Mouse (Mus musculus) forebrain, embryonic 12.5 days (tissue): ENCODE data around the gene Dab2. TPM values are rescaled to one million over a fixed set of nuclear protein-coding genes. Genes with fewer than 3 reads are reported as not detected.

Source experiments
- ATAC-seq: fragments of 200-750 bp; cut with Nextera tagmentation; 2 replicates; pipeline ENCODE4 v1.8.0; 2017; ENCODE audit warnings: moderate TSS enrichment; ENCODE audit not compliant: low FRiP score
- H3K27ac ChIP-seq: fragments of 300-500 bp; sonication (generic); 2 replicates; pipeline ENCODE4 v1.5.1; 2016; ENCODE audit warnings: mild to moderate bottlenecking
- H3K27me3 ChIP-seq: fragments of 300-500 bp; sonication (generic); 2 replicates; pipeline ENCODE4 v1.6.1; 2016; ENCODE audit warnings: mild to moderate bottlenecking
- H3K36me3 ChIP-seq: fragments of 300-500 bp; sonication (generic); replicated peaks from 2 replicates; pipeline ENCODE4 v1.6.1; 2016; ENCODE audit warnings: mild to moderate bottlenecking
- H3K4me1 ChIP-seq: fragments of 300-500 bp; sonication (generic); 2 replicates; pipeline ENCODE4 v1.6.1; 2016
- H3K4me2 ChIP-seq: fragments of 300-500 bp; sonication (generic); 2 replicates; pipeline ENCODE4 v1.6.1; 2016; ENCODE audit warnings: mild to moderate bottlenecking, moderate library complexity
- H3K4me3 ChIP-seq: fragments of 300-500 bp; sonication (generic); replicated peaks from 2 replicates; pipeline ENCODE4 v1.5.1; 2016; ENCODE audit warnings: mild to moderate bottlenecking
- H3K9ac ChIP-seq: fragments of 300-500 bp; sonication (generic); 2 replicates; pipeline ENCODE4 v1.6.1; 2016; ENCODE audit warnings: mild to moderate bottlenecking
- H3K9me3 ChIP-seq: fragments of 300-500 bp; sonication (generic); 2 replicates; pipeline ENCODE4 v1.6.1; 2016
- WGBS: fragments of 180-500 bp; shearing (Covaris S2); methylation state at CpG from one replicate; pipeline ENCODE4 v1.1.7; 2016; 5-methylcytosine and 5-hydroxymethylcytosine counted together
- polyA plus RNA-seq: library from polyadenylated mRNA; unstranded; fragments of >200 nt; fragmentation: Nextera tagmentation; extraction: Ambion mirVana; gene quantifications from 2 replicates; pipeline ENCODE4 v1.2.1, GENCODE M21; 2016

Dab2 gene
- polyA plus RNA-seq, 1 experiment from 2014 or later: 37.4 TPM

GRCm38 (mm10) chr15:6302219-6302618, 2.6 kb downstream of the Dab2 start:
- Histone ChIP-seq H3K27me3 (no peaks in the 10 kb centered on the region), H3K4me1 (no peaks in the 10 kb centered on the region)
- WGBS: 89% methylated on average over 4 of the region's 4 CpGs

GRCm38 (mm10) chr15:6303822-6304221, 4.2 kb downstream of the Dab2 start:
- WGBS: 80% methylated on average over 2 of the region's 2 CpGs
- Histone ChIP-seq H3K9me3 (no peaks in the 10 kb centered on the region), H3K4me2 (no peak overlapping the region), H3K4me3 (no peak overlapping the region), H3K9ac (no peak overlapping the region), H3K27me3 (no peaks in the 10 kb centered on the region), H3K36me3 (no peaks in the 10 kb centered on the region), H3K27ac (no peak overlapping the region), H3K4me1 (no peaks in the 10 kb centered on the region)
- ATAC-seq: no peak

More at GRCm38 (mm10) chr15:6302219-6302618, 2.6 kb downstream of the Dab2 start:
- Histone ChIP-seq H3K27ac (no peak overlapping the region), H3K9me3 (no peaks in the 10 kb centered on the region), H3K9ac (no peak overlapping the region), H3K4me3 (no peak overlapping the region), H3K36me3 (no peaks in the 10 kb centered on the region), H3K4me2 (no peak overlapping the region)
- ATAC-seq: no peak

- Histone ChIP-seq H3K9me3 (no peaks in the 10 kb centered on the region), H3K4me3 (no peak overlapping the region), H3K9ac (no peak overlapping the region), H3K4me1 (no peaks in the 10 kb centered on the region), H3K27ac (no peak overlapping the region), H3K36me3 (no peaks in the 10 kb centered on the region), H3K4me2 (no peak overlapping the region), H3K27me3 (no peaks in the 10 kb centered on the region)
- no peak for ATAC-seq
- WGBS: 94% methylated on average over 3 of the region's 3 CpGs
Observed at GRCm38 (mm10) chr15:6309633-6310032, 10.0 kb downstream of the Dab2 start.

- Histone ChIP-seq H3K4me2 (no peak overlapping the region), H3K36me3 (no peaks in the 10 kb centered on the region), H3K9me3 (no peaks in the 10 kb centered on the region), H3K27me3 (no peaks in the 10 kb centered on the region), H3K9ac (no peak overlapping the region), H3K27ac (no peak overlapping the region), H3K4me3 (no peak overlapping the region), H3K4me1 (no peaks in the 10 kb centered on the region)
- WGBS: 89% methylated on average over 4 of the region's 4 CpGs
- no peak for ATAC-seq
Observed at GRCm38 (mm10) chr15:6310417-6310816, 10.8 kb downstream of the Dab2 start.

GRCm38 (mm10) chr15:6312396-6312795, 12.8 kb downstream of the Dab2 start:
- WGBS: 96% methylated on average over 3 of the region's 3 CpGs
- Histone ChIP-seq H3K36me3 (no peaks in the 10 kb centered on the region), H3K4me3 (no peak overlapping the region), H3K4me2 (no peak overlapping the region), H3K27ac (no peak overlapping the region), H3K9me3 (no peaks in the 10 kb centered on the region), H3K4me1 (no peaks in the 10 kb centered on the region), H3K9ac (no peak overlapping the region), H3K27me3 (no peaks in the 10 kb centered on the region)
- no peak for ATAC-seq

- Histone ChIP-seq H3K36me3 (no peaks in the 10 kb centered on the region), H3K9me3 (no peaks in the 10 kb centered on the region), H3K4me3 (no peak overlapping the region), H3K27ac (no peak overlapping the region), H3K9ac (no peak overlapping the region), H3K4me2 (no peak overlapping the region), H3K4me1 (no peaks in the 10 kb centered on the region), H3K27me3 (no peaks in the 10 kb centered on the region)
- ATAC-seq: no peak
- 92% methylated on average over 6 of the region's 6 CpGs for WGBS
Observed at GRCm38 (mm10) chr15:6319352-6319751, 19.8 kb downstream of the Dab2 start.

GRCm38 (mm10) chr15:6320501-6320900, 20.9 kb downstream of the Dab2 start:
- WGBS: 59% methylated on average over 5 of the region's 5 CpGs
- H3K9me3 ChIP-seq: no peaks in the 10 kb centered on the region
- ATAC-seq: no peak
- H3K9ac ChIP-seq: no peak overlapping the region
- H3K27ac ChIP-seq: no peak overlapping the region
- H3K4me3 ChIP-seq: no peak overlapping the region
- no peaks in the 10 kb centered on the region for H3K27me3 ChIP-seq
- no peaks in the 10 kb centered on the region for H3K4me1 ChIP-seq
- H3K4me2 ChIP-seq: no peak overlapping the region
- H3K36me3 ChIP-seq: no peaks in the 10 kb centered on the region

GRCm38 (mm10) chr15:6321263-6321662, 21.7 kb downstream of the Dab2 start:
- H3K4me2 ChIP-seq: no peak overlapping the region
- H3K27me3 ChIP-seq: no peaks in the 10 kb centered on the region
- no peaks in the 10 kb centered on the region for H3K4me1 ChIP-seq
- H3K9ac ChIP-seq: no peak overlapping the region
- H3K9me3 ChIP-seq: no peaks in the 10 kb centered on the region
- ATAC-seq: no peak
- H3K27ac ChIP-seq: no peak overlapping the region
- 81% methylated on average over 4 of the region's 4 CpGs for WGBS
- no peak overlapping the region for H3K4me3 ChIP-seq
- no peaks in the 10 kb centered on the region for H3K36me3 ChIP-seq

- no peaks in the 10 kb centered on the region for H3K27me3 ChIP-seq
- H3K4me3 ChIP-seq: no peak overlapping the region
- WGBS: 53% methylated on average over 5 of the region's 5 CpGs
- H3K9me3 ChIP-seq: no peaks in the 10 kb centered on the region
- no peak overlapping the region for H3K9ac ChIP-seq
- H3K4me1 ChIP-seq: no peaks in the 10 kb centered on the region
- no peak overlapping the region for H3K27ac ChIP-seq
- H3K4me2 ChIP-seq: no peak overlapping the region
- ATAC-seq: no peak
- H3K36me3 ChIP-seq: no peaks in the 10 kb centered on the region
Observed at GRCm38 (mm10) chr15:6322311-6322710, 22.7 kb downstream of the Dab2 start.

GRCm38 (mm10) chr15:6323577-6323976, 24.0 kb downstream of the Dab2 start:
- no peaks in the 10 kb centered on the region for H3K36me3 ChIP-seq
- WGBS: 85% methylated on average over 7 of the region's 7 CpGs
- H3K9me3 ChIP-seq: no peaks in the 10 kb centered on the region
- no peak overlapping the region for H3K27ac ChIP-seq
- H3K4me3 ChIP-seq: no peak overlapping the region
- no peaks in the 10 kb centered on the region for H3K27me3 ChIP-seq
- H3K4me2 ChIP-seq: no peak overlapping the region
- no peak overlapping the region for H3K9ac ChIP-seq
- ATAC-seq: no peak
- no peaks in the 10 kb centered on the region for H3K4me1 ChIP-seq

GRCm38 (mm10) chr15:6325443-6325842, 25.9 kb downstream of the Dab2 start:
- Histone ChIP-seq H3K4me2 (no peak overlapping the region), H3K4me1 (no peaks in the 10 kb centered on the region), H3K9ac (no peak overlapping the region), H3K27me3 (no peaks in the 10 kb centered on the region), H3K27ac (no peak overlapping the region), H3K36me3 (no peaks in the 10 kb centered on the region), H3K9me3 (no peaks in the 10 kb centered on the region), H3K4me3 (no peak overlapping the region)
- 88% methylated on average over 3 of the region's 4 CpGs for whole genome bisulfite sequencing
- no peak for ATAC-seq

GRCm38 (mm10) chr15:6326011-6326410, 26.4 kb downstream of the Dab2 start:
- no peak overlapping the region for H3K9ac ChIP-seq
- ATAC-seq: no peak
- H3K27me3 ChIP-seq: no peaks in the 10 kb centered on the region
- no peaks in the 10 kb centered on the region for H3K36me3 ChIP-seq
- no peak overlapping the region for H3K4me3 ChIP-seq
- no peak overlapping the region for H3K4me2 ChIP-seq
- no peak overlapping the region for H3K27ac ChIP-seq
- no peaks in the 10 kb centered on the region for H3K9me3 ChIP-seq
- no peaks in the 10 kb centered on the region for H3K4me1 ChIP-seq
- WGBS: 89% methylated on average over 4 of the region's 4 CpGs

- Histone ChIP-seq H3K4me1 (no peaks in the 10 kb centered on the region), H3K9ac (no peak overlapping the region), H3K27me3 (no peaks in the 10 kb centered on the region), H3K27ac (no peak overlapping the region), H3K9me3 (no peaks in the 10 kb centered on the region), H3K4me3 (no peak overlapping the region), H3K4me2 (no peak overlapping the region), H3K36me3 (no peaks in the 10 kb centered on the region)
- no peak for ATAC-seq
- 83% methylated on average over 2 of the region's 2 CpGs for WGBS
Observed at GRCm38 (mm10) chr15:6331380-6331779, 31.8 kb downstream of the Dab2 start.
